Mouse (Mus musculus) CH12.LX (cell line): ENCODE measurements around the gene Slc17a8. TPM values are rescaled to one million over a fixed set of nuclear protein-coding genes. Genes with fewer than 3 reads are reported as not detected.

ENCODE experiments used
- DNase-seq: peaks from one replicate; pipeline ENCODE4 v3.0.0-alpha.2; 2013; ENCODE audit errors: extremely low read depth
- H3K27ac ChIP-seq: 2 replicates; pipeline ENCODE4 v1.5.1; 2012; ENCODE audit warnings: low read depth, mild to moderate bottlenecking, control low read depth, moderate library complexity; ENCODE audit not compliant: insufficient read depth
- H3K27me3 ChIP-seq: replicated peaks from 2 replicates; pipeline ENCODE3; 2012; ENCODE audit warnings: inconsistent platforms
- H3K36me3 ChIP-seq, 2 experiments: replicated peaks in 1 of 2; 2 replicates each; pipeline versions ENCODE3 to v1.6.1; 2012; ENCODE audit warnings: inconsistent platforms in 1 of 2, low read length in 1 of 2, mild to moderate bottlenecking in 1 of 2, mixed read lengths in 1 of 2, moderate library complexity in 1 of 2; ENCODE audit not compliant: control insufficient read depth in 1 of 2, insufficient read depth in 1 of 2
- H3K4me1 ChIP-seq, 2 experiments: 2 replicates each; pipeline ENCODE4 v1.6.1; 2012; ENCODE audit warnings: inconsistent platforms in 1 of 2, moderate library complexity in 1 of 2; ENCODE audit not compliant: insufficient read depth in 2 of 2, control insufficient read depth in 1 of 2
- H3K4me2 ChIP-seq: 2 replicates; pipeline ENCODE4 v1.6.1; 2012; ENCODE audit warnings: low read depth, mild to moderate bottlenecking, control low read depth; ENCODE audit not compliant: poor library complexity, insufficient read depth, severe bottlenecking
- H3K4me3 ChIP-seq, 3 experiments: fragments of 150-350 bp in 1 of 3; sonication (generic) in 1 of 3; replicated peaks in 1 of 3; 2 replicates each; pipeline versions ENCODE3 to v1.5.1; 2011 to 2012; ENCODE audit warnings: low read depth in 2 of 3, low read length in 2 of 3, mild to moderate bottlenecking in 2 of 3, moderate library complexity in 2 of 3, control low read depth in 1 of 3, improper control_type of control experiment in 1 of 3, inconsistent platforms in 1 of 3, mixed read lengths in 1 of 3; ENCODE audit not compliant: poor library complexity in 1 of 3
- H3K79me2 ChIP-seq: replicated peaks from 2 replicates; pipeline ENCODE4 v1.6.1; 2012; ENCODE audit warnings: mild to moderate bottlenecking, moderate library complexity; ENCODE audit not compliant: control insufficient read depth, poor library complexity, insufficient read depth, severe bottlenecking; ENCODE audit errors: extremely low read depth
- H3K9ac ChIP-seq: 2 replicates; pipeline ENCODE4 v1.6.1; 2012; ENCODE audit warnings: low read depth, mild to moderate bottlenecking, control low read depth, moderate library complexity; ENCODE audit not compliant: insufficient read depth
- H3K9me3 ChIP-seq: replicated peaks from 2 replicates; pipeline ENCODE3; 2012; ENCODE audit warnings: low read length, inconsistent platforms, mixed read lengths
- CHD1 ChIP-seq: IDR thresholded peaks from 2 replicates; pipeline ENCODE4 v1.6.1; 2012; ENCODE audit warnings: low read depth, low read length, improper control_type of control experiment, inconsistent platforms
- CTCF ChIP-seq, 2 experiments: IDR thresholded peaks in 1 of 2; conservative IDR thresholded peaks in 1 of 2; 2 replicates each; pipeline ENCODE4 v1.5.1; 2011 to 2012; ENCODE audit warnings: low read depth in 2 of 2, low read length in 2 of 2, improper control_type of control experiment in 1 of 2, inconsistent platforms in 1 of 2, mild to moderate bottlenecking in 1 of 2, moderate library complexity in 1 of 2
- E2F4 ChIP-seq: IDR thresholded peaks from 2 replicates; pipeline ENCODE4 v1.6.1; 2011; ENCODE audit warnings: low read depth, low read length, improper control_type of control experiment; ENCODE audit not compliant: insufficient replicate concordance
- ELF1 ChIP-seq: IDR thresholded peaks from 2 replicates; pipeline ENCODE4 v1.6.1; 2014; ENCODE audit warnings: low read depth, mild to moderate bottlenecking, inconsistent platforms, low read length, improper control_type of control experiment
- EP300 ChIP-seq: IDR thresholded peaks from 2 replicates; pipeline ENCODE4 v1.6.1; 2011; ENCODE audit warnings: low read length, improper control_type of control experiment
- GABPA ChIP-seq: IDR thresholded peaks from 2 replicates; pipeline ENCODE4 v1.6.1; 2012; ENCODE audit warnings: low read depth, low read length, improper control_type of control experiment, inconsistent platforms; ENCODE audit not compliant: insufficient replicate concordance
- MAFK ChIP-seq: IDR thresholded peaks from 2 replicates; pipeline ENCODE4 v1.6.1; 2011; ENCODE audit warnings: low read length, improper control_type of control experiment; ENCODE audit not compliant: insufficient replicate concordance
- MAX ChIP-seq: IDR thresholded peaks from 2 replicates; pipeline ENCODE4 v1.6.1; 2011; ENCODE audit warnings: low read length, improper control_type of control experiment
- MEF2A ChIP-seq: IDR thresholded peaks from 2 replicates; pipeline ENCODE4 v1.6.1; 2014; ENCODE audit warnings: low read depth, mild to moderate bottlenecking, inconsistent platforms, low read length, improper control_type of control experiment, borderline replicate concordance
- MXI1 ChIP-seq: IDR thresholded peaks from 2 replicates; pipeline ENCODE4 v1.6.1; 2011; ENCODE audit warnings: mild to moderate bottlenecking, low read depth, low read length, improper control_type of control experiment
- NELFE ChIP-seq: IDR thresholded peaks from 2 replicates; pipeline ENCODE4 v1.6.1; 2011; ENCODE audit warnings: low read depth, low read length, improper control_type of control experiment
- NRF1 ChIP-seq: IDR thresholded peaks from 2 replicates; pipeline ENCODE4 v1.6.1; 2014; ENCODE audit warnings: low read depth, mild to moderate bottlenecking, inconsistent platforms, low read length, improper control_type of control experiment, moderate library complexity
- POLR2A ChIP-seq: IDR thresholded peaks from 2 replicates; pipeline ENCODE4 v1.6.1; 2011; ENCODE audit warnings: low read depth, mild to moderate bottlenecking, improper control_type of control experiment, low read length
- POLR2AphosphoS2 ChIP-seq: IDR thresholded peaks from 2 replicates; pipeline ENCODE4 v1.6.1; 2011; ENCODE audit warnings: low read depth, low read length, improper control_type of control experiment
- RCOR1 ChIP-seq: conservative IDR thresholded peaks from 2 replicates; pipeline ENCODE4 v1.6.1; 2012; ENCODE audit warnings: low read depth, mild to moderate bottlenecking, inconsistent platforms, low read length, improper control_type of control experiment
- UBTF ChIP-seq: IDR thresholded peaks from 2 replicates; pipeline ENCODE4 v1.6.1; 2012; ENCODE audit warnings: low read depth, mild to moderate bottlenecking, inconsistent platforms, low read length, improper control_type of control experiment, moderate library complexity
- USF1 ChIP-seq: IDR thresholded peaks from 2 replicates; pipeline ENCODE4 v1.6.1; 2014; ENCODE audit warnings: low read depth, mild to moderate bottlenecking, inconsistent platforms, low read length, improper control_type of control experiment
- USF2 ChIP-seq: conservative IDR thresholded peaks from 2 replicates; pipeline ENCODE4 v1.6.1; 2011; ENCODE audit warnings: low read depth, low read length, improper control_type of control experiment
- ZC3H11A ChIP-seq: IDR thresholded peaks from 2 replicates; pipeline ENCODE4 v1.6.1; 2012; ENCODE audit warnings: low read depth, mild to moderate bottlenecking, inconsistent platforms, low read length, improper control_type of control experiment
- ZMIZ1 ChIP-seq: IDR thresholded peaks from 2 replicates; pipeline ENCODE4 v1.6.1; 2012; ENCODE audit warnings: low read depth, mild to moderate bottlenecking, inconsistent platforms, low read length, improper control_type of control experiment
- ZNF384 ChIP-seq: IDR thresholded peaks from 2 replicates; pipeline ENCODE4 v1.6.1; 2012; ENCODE audit warnings: low read depth, low read length, improper control_type of control experiment, inconsistent platforms
- dilution Hi-C: fragments of 300-500 bp; cut with MboI; formaldehyde crosslinking; loops from 2 replicates; pipeline ENCODE4 v1.14.3; 2020; ENCODE audit warnings: low sequenced_read_pairs; ENCODE audit not compliant: extremely low pct_unique_long_range_greater_than_20kb, extremely low pct_ligation_motif_present
- in situ Hi-C: fragments of 300-500 bp; cut with MboI; formaldehyde crosslinking; loops from 3 replicates; pipeline ENCODE4 v1.14.3; 2019; ENCODE audit warnings: low sequenced_read_pairs, low pct_ligation_motif_present, low pct_unique_long_range_greater_than_20kb, mixed read lengths
- polyA plus RNA-seq: library from polyadenylated mRNA; unstranded; fragments of >175 nt; gene quantifications from 2 replicates; pipeline ENCODE4 v1.2.1, GENCODE M21; 2012; ENCODE audit warnings: low read depth; ENCODE audit not compliant: insufficient read length
- total RNA-seq, 2 experiments: library from RNA; depleted of rRNA; stranded (reverse); fragments of 300-350 nt in 1 of 2; fragments of >200 nt in 1 of 2; gene quantifications; 2 replicates each; pipeline ENCODE4 v1.2.3; 2012 to 2014

The Slc17a8 gene
- total and polyA plus RNA-seq, 3 experiments, result not detected

GRCm38 (mm10) chr10:89532929-89533727 lies 87.9 kb downstream of the Slc17a8 start, which contains the start of gene Nr1h4 (continued):
- TF ChIP-seq EP300, result no peak

- Histone ChIP-seq H3K79me2 (no peaks in the 10 kb centered on the region), H3K4me1 (no peaks in the 10 kb centered on the region), H3K4me2 (0 out of 2 replicates have a peak overlapping the region, but pooled peaks have one; percentile 14), H3K27me3 (no peaks in the 10 kb centered on the region), H3K27ac (no peak overlapping the region), H3K9me3 (no peaks in the 10 kb centered on the region), H3K9ac (no peak overlapping the region), H3K4me3 (no peak overlapping the region), H3K36me3 (no peaks in the 10 kb centered on the region)
- in situ Hi-C loops (no loop called here), dilution Hi-C loops (no loop called here)
- TF ChIP-seq NELFE (no peak), ZNF384 (no peak), NRF1 (no peak), E2F4 (no peak)
- DNase-seq, result no peak
Measured at GRCm38 (mm10) chr10:89532451-89532850, 88.6 kb downstream of the Slc17a8 start.

DNA sequence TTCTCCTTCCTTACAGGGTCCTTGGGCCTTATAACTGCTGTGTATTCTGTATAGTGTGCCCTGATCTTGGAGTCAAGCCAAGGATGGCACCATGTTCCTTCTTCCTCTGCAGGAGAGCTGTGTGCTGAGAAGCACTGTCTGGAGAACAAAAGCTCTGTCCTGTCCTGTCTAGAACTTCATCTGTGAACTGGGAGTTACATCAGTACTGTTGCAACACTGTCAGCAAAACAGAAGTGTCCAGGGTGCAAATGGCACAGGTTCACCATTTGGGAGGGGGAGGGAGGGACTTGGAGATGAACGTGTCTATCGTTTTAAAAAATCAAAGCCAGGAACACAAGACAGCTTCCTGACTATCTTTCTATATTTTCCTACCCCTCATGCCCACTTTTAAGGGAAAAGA lies 89.1 kb downstream of the Slc17a8 start:
- Histone ChIP-seq H3K9me3 (no peaks in the 10 kb centered on the region), H3K4me3 (no peak overlapping the region), H3K9ac (no peak overlapping the region), H3K36me3 (no peaks in the 10 kb centered on the region), H3K27ac (no peak overlapping the region), H3K4me1 (no peaks in the 10 kb centered on the region), H3K4me2 (no peak overlapping the region), H3K27me3 (no peaks in the 10 kb centered on the region), H3K79me2 (no peaks in the 10 kb centered on the region)
- no peak for DNase-seq
- TF ChIP-seq ZNF384, result no peak
- TF ChIP-seq UBTF, result no peak
- no peak for TF ChIP-seq RCOR1
- no peak for TF ChIP-seq POLR2AphosphoS2
- TF ChIP-seq USF1, result no peak
- TF ChIP-seq ZMIZ1, result no peak
- TF ChIP-seq CTCF (conservative IDR thresholded peaks at IDR 0.05 in 1 of 2, IDR thresholded peaks at IDR 0.05 in 1 of 2; ENCODE audit: low read depth in 2 of 2, low read length in 2 of 2), result no peak
- TF ChIP-seq MEF2A, result no peak
- TF ChIP-seq GABPA, result no peak
- no peak for TF ChIP-seq EP300
- no peak for TF ChIP-seq ELF1
- TF ChIP-seq ZC3H11A, result no peak
- no peak for TF ChIP-seq E2F4
- TF ChIP-seq MAX, result no peak
- TF ChIP-seq CHD1, result no peak
- no peak for TF ChIP-seq POLR2A
- TF ChIP-seq USF2, result no peak
- no peak for TF ChIP-seq MXI1
- TF ChIP-seq MAFK, result no peak
- in situ Hi-C loops, result no loop called here
- dilution Hi-C loops, result no loop called here
